Mouse (Mus musculus) hematopoietic stem cell, adult 5-6 weeks (primary cell): Measurements from ENCODE around the gene Srsf1. TPM values are rescaled to one million over a fixed set of nuclear protein-coding genes. Genes with fewer than 3 reads are reported as not detected.
A peak's percentile ranks its signal among the peaks of the same experiment; 100 is the strongest.

ENCODE experiments used
- ATAC-seq, 2 experiments: fragments of 125-278 bp in 1 of 2; replicated peaks in 1 of 2; 2 replicates each; pipeline ENCODE4 v1.8.0; 2016 to 2017; ENCODE audit warnings: inconsistent platforms in 2 of 2, mild to moderate bottlenecking in 2 of 2, moderate number of reproducible peaks in 2 of 2, low read depth in 1 of 2, moderate TSS enrichment in 1 of 2; ENCODE audit not compliant: low FRiP score in 2 of 2, poor library complexity in 2 of 2, severe bottlenecking in 2 of 2, insufficient read depth in 1 of 2, low TSS enrichment in 1 of 2
- total RNA-seq: library from RNA; stranded (forward); fragments of 172-1452, 232-1000 nt; gene quantifications from 2 replicates; pipeline ENCODE4 v1.2.3, GENCODE M21; 2017

Gene Srsf1
- total RNA-seq, 1 experiment from 2014 or later = 411 TPM

DNA sequence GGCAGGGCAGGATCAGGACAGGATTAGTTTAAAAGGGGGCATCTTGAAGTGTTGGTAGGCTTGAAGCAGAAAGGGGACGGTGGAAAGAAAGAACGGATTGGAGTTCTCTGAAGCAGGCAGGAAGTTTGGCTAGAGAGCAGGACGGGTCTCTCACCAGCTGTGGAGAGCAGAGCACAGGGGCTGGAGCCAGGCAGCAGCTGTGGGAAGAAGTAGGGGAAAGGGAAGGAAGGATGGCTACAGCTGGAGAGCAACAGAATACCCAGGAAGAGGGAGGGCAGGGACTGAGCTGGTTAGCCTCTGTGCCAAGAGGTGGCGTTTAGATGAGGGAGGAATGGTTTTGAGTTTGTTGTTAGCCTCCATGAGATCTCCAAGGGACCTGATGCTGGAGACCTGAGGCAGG lies 50.0 kb downstream of the Srsf1 start:
- ATAC-seq = no peak; a peak in 1 of 4 replicates

DNA sequence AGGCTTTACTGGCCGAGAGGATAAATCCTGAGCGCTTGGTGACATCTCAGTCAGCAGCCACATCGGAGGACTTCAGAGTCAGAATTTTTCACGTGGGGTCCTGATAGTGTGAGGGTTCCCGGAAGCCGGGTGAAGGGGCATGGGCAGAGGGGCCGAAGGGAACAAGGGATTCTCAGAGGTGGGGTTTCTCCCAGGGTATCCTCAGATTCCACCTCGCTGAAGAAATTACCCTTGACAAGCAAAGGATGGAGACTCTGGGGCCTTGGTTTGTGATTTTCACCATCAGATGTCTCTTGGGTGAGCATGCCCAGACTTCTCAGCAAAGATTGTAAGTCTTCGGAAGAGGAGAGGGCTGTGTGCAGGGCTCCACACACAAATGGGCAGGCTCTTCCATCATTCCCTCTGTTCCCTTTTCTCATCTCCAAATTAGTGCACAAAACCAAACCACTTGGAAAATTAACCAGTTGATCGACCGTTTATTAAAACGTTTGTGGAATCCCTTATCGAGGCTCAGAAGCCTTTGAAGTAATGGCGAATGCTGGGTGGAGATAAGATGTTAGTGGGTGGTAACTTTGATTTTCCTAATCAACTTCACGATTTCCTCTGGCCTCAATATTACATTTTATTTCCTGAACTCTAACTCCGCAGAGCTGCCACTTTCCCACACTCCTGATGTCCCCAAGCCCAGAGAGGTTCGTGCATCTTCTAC lies 51.0 kb downstream of the Srsf1 start, which contains the start of gene Cuedc1:
Cuedc1 (plus strand) TSS at position 38 of the 709 bp plus-strand sequence.
- no peak for ATAC-seq

DNA sequence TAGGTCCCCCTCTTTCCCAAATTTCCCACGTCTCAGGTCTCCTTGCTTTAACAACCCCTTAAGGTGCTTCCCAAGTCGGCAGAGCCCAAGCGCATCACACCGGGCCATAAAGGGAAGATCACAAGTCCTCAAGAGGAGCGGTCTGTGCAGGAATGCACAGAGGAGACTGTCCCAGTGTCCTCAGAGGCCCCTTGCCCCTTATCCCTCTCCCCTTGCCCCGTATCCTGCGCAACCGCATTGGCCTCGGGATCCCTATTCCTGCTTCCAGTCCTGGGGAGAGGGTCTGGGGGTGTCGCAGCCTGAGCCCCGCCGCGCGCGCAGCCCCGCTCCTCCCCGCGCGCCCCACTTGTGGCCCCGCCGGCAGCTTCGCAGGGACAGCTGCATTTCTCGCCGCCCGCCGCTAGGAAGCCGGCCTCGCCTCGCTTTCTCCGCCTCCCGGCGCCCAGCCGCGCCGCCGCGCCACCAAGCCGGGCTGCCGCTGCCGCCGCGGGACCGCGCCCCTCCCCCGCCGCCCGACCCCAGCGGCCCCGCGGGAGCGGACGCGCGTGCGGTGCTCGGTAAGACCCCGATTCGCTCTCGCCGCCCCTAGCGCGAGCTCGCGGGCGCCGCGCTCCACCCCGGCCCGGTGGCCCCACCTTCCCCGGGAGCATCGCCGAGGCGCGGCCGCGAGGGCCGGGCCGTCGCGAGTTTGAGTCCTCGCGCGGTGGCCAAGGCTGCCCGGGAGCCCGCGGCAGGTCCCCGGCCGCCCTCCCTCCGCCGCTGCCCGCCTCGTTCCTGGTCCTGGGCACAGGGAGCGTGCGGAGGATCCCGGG lies 51.8 kb downstream of the Srsf1 start:
- ATAC-seq = peak; percentile 57 to 71

DNA sequence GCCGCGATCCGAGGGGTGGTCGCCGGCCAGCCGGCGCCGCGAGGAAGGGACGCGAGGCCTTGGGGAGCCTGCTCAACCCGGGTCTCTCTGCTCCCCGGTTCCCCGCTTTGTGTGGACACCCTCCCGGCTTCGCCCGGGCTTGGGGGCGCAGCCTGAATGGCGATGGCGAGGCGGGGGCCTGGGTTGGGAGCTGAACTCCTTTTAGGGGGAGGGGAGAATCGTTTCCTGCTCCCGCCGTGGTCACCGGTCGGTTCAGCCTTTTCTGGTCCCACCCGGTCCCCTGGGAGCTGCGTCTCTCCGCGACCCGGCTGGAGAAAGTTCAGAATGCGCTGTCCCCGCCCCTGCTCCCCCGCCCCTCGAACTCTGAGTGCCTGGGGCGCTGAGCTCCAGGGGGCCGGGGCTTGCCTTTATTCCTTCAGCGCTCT lies 52.4 kb downstream of the Srsf1 start:
- no peak; a peak in 1 of 4 replicates for ATAC-seq

DNA sequence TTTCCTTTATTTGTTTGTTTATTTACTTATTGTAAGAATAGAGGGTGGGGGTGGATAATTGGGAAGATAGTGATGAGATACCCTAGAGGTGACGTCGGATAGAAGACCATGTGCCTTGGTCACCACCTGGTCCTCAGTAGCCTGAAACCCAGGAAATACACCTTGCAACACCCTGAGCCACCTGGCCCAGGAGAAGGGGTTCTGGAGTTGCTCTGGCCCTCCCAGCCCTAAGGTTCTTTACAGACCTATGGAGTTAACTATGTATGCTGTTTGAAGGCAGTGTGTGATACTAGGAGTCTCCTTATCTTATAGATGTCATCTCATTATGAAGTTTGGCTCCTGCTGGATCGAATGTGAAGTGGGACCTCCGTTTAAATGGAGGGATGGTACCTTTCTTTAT lies 53.0 kb downstream of the Srsf1 start:
- no peak for ATAC-seq

Other genes with a start within 250 kb of the Srsf1 start
- not detected in 2 replicates for gene Lpo, start 219.1 kb upstream of the Srsf1 start, total RNA-seq
- 4.6 and 7.1 TPM in 2 replicates for gene Mks1, start 194.2 kb upstream of the Srsf1 start, total RNA-seq
- gene Epx, start 171.8 kb upstream of the Srsf1 start, total RNA-seq = 11.8 and 20.6 TPM in 2 replicates
- gene Olfr462, start 155.1 kb upstream of the Srsf1 start, total RNA-seq = not detected in 2 replicates
- not detected in 2 replicates for gene Olfr463, start 150.0 kb upstream of the Srsf1 start, total RNA-seq
- gene Olfr464, start 126.4 kb upstream of the Srsf1 start, total RNA-seq = not detected in 2 replicates
- 17.9 and 36.5 TPM in 2 replicates for gene Dynll2, start 59.8 kb upstream of the Srsf1 start, total RNA-seq
- 56.8 and 61.4 TPM in 2 replicates for gene Vezf1, start 20.9 kb downstream of the Srsf1 start, total RNA-seq
- gene Cuedc1, start 50.7 kb downstream of the Srsf1 start, total RNA-seq = 7.4 and 9.5 TPM in 2 replicates
- 65.5 and 71.2 TPM in 2 replicates for gene Mrps23, start 157.0 kb downstream of the Srsf1 start, total RNA-seq
- gene Ccdc182, start 246.7 kb downstream of the Srsf1 start, total RNA-seq = not detected in 2 replicates